Mouse (Mus musculus): ENCODE data around the gene Rnf121. TPM values are rescaled to one million over a fixed set of nuclear protein-coding genes. Genes with fewer than 3 reads are reported as not detected.
A peak's percentile ranks its signal among the peaks of the same experiment; 100 is the strongest.

The Rnf121 gene
- total RNA-seq, 4 experiments from 2014 or later: 19.4 to 25.8 (median 22.5) TPM

GRCm38 (mm10) chr7:101999461-102000151 is 65.7 kb downstream of the Rnf121 start:
- DNase-seq (ENCODE audit: low spot score): no peak

GRCm38 (mm10) chr7:101998194-101998927 is 66.9 kb downstream of the Rnf121 start:
- peak; percentile 83 for DNase-seq (ENCODE audit: low spot score)

- no peak for DNase-seq (ENCODE audit: low spot score)
Measured at GRCm38 (mm10) chr7:101994241-101994640, 71.0 kb downstream of the Rnf121 start.

GRCm38 (mm10) chr7:101985081-101985480 is 80.2 kb downstream of the Rnf121 start:
- DNase-seq (ENCODE audit: low spot score): no peak

- no peak for DNase-seq (ENCODE audit: low spot score)
Measured at GRCm38 (mm10) chr7:101982735-101983134, 82.5 kb downstream of the Rnf121 start.

- peak; percentile 50 for DNase-seq (ENCODE audit: low spot score)
Measured at GRCm38 (mm10) chr7:101974505-101974904, 90.8 kb downstream of the Rnf121 start.

- DNase-seq (ENCODE audit: low spot score): no peak
Measured at GRCm38 (mm10) chr7:101973730-101974129, 91.5 kb downstream of the Rnf121 start.

GRCm38 (mm10) chr7:101971721-101972120 is 93.5 kb downstream of the Rnf121 start:
- no peak for DNase-seq (ENCODE audit: low spot score)

- DNase-seq (ENCODE audit: low spot score): peak; percentile 83
Measured at GRCm38 (mm10) chr7:101970821-101971461, 94.3 kb downstream of the Rnf121 start.

GRCm38 (mm10) chr7:101970429-101970775 is 94.9 kb downstream of the Rnf121 start:
- peak; percentile 91 for DNase-seq (ENCODE audit: low spot score)

GRCm38 (mm10) chr7:101969694-101970428 is 95.4 kb downstream of the Rnf121 start:
- DNase-seq (ENCODE audit: low spot score): peak; percentile 83

Other genes starting within 250 kb of the Rnf121 start
- gene Phox2a, start 247.2 kb downstream of the Rnf121 start, total RNA-seq (2022): under 1 TPM in 2 of 4 experiments, not detected in 2; 0.22 to 0.37 TPM
- gene Inppl1, start 227.2 kb downstream of the Rnf121 start, total RNA-seq (2022): 100 to 1,000 TPM; 174 to 207 (median 187) TPM
- 1 to 10 TPM; 3.1 to 5.9 (median 4.3) TPM for gene Folr2, start 208.3 kb downstream of the Rnf121 start, total RNA-seq (2022)
- gene Anapc15, start 201.8 kb downstream of the Rnf121 start, total RNA-seq (2022): 10 to 100 TPM; 20.8 to 26.8 (median 24.9) TPM
- gene Folr1, start 194.7 kb downstream of the Rnf121 start, total RNA-seq (2022): under 1 TPM in 1 of 4 experiments, not detected in 3; 0.44 TPM
- 100 to 1,000 TPM; 119 to 133 (median 122) TPM for gene Lamtor1, start 159.6 kb downstream of the Rnf121 start, total RNA-seq (2022)
- gene Tomt, start 159.1 kb downstream of the Rnf121 start, total RNA-seq (2022): not detected
- gene Lrrc51, start 131.6 kb downstream of the Rnf121 start, total RNA-seq (2022): 1 to 10 TPM; 4.3 to 6.2 (median 5.4) TPM
- gene Numa1, start 131.4 kb downstream of the Rnf121 start, total RNA-seq (2022): 100 to 1,000 TPM in 2 of 4 experiments, 10 to 100 TPM in 2; 90.6 to 103 (median 98.5) TPM
- gene Il18bp, start 46.8 kb downstream of the Rnf121 start, total RNA-seq (2022): 10 to 100 TPM in 2 of 4 experiments, 1 to 10 TPM in 2; 7.1 to 15.8 (median 9.8) TPM
- gene Xndc1, start within 50 bp of the Rnf121 start, total RNA-seq (2022): 1 to 10 TPM; 4.9 to 8.4 (median 6.2) TPM
- gene Xntrpc, start 244 bp upstream of the Rnf121 start, total RNA-seq (2022): 1 to 10 TPM in 2 of 4 experiments, under 1 TPM in 2; 0.47 to 1.1 (median 0.82) TPM
- gene Trpc2, start 17.6 kb upstream of the Rnf121 start, total RNA-seq (2022): under 1 TPM in 2 of 4 experiments, not detected in 2; 0.11 to 0.87 TPM
- 100 to 1,000 TPM; 301 to 387 (median 344) TPM for gene Art1, start 36.3 kb upstream of the Rnf121 start, total RNA-seq (2022)
- 10 to 100 TPM; 15.4 to 33.2 (median 23.0) TPM for gene Art5, start 44.0 kb upstream of the Rnf121 start, total RNA-seq (2022)
- gene Chrna10, start 51.4 kb upstream of the Rnf121 start, total RNA-seq (2022): not detected
- gene Nup98, start 144.7 kb upstream of the Rnf121 start, total RNA-seq (2022): 10 to 100 TPM; 31.6 to 34.8 (median 32.8) TPM
- gene Pgap2, start 144.7 kb upstream of the Rnf121 start, total RNA-seq (2022): 10 to 100 TPM; 62.6 to 83.1 (median 73.8) TPM
- gene Rhog, start 190.6 kb upstream of the Rnf121 start, total RNA-seq (2022): 10 to 100 TPM; 17.5 to 20.1 (median 19.2) TPM
- 10 to 100 TPM; 21.9 to 25.1 (median 24.0) TPM for gene Stim1, start 202.3 kb upstream of the Rnf121 start, total RNA-seq (2022)